Mouse (Mus musculus): ENCODE measurements around the gene Adgrg6. TPM values are rescaled to one million over a fixed set of nuclear protein-coding genes. Genes with fewer than 3 reads are reported as not detected.

Adgrg6 gene
- polyA plus RNA-seq, 1 experiment from 2014 or later: 0.79 TPM

DNA sequence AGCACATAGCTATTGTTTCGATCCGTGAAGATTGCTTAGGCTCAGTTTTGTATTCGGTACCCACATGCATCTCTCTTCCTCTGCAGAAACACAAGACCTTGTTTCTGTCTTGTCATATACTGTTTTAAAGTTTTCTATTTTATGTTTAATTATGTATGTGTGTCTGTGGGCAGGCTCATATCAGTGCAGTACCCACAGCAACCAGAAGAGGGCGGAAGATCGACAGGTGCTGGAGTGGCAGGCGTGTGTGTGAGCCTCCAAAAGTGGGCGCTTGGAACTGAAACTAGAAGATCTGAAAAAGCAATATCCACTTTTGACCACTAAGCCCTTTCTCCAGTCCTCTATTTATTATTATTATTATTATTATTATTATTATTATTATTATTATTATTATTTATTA is 95.4 kb downstream of the Adgrg6 start:
- no peaks in the 10 kb centered on the region for H3K36me3 ChIP-seq (replicated peaks)
- no peak overlapping the region for H3K4me3 ChIP-seq
- DNase-seq (ENCODE audit: low spot score): peak; percentile 11
- H3K9me3 ChIP-seq: no peaks in the 10 kb centered on the region
- H3K27ac ChIP-seq (replicated peaks): no peak overlapping the region
- no peaks in the 10 kb centered on the region for H3K27me3 ChIP-seq (replicated peaks; ENCODE audit: low read depth, poor library complexity, severe bottlenecking)
- 71% methylated on average over 7 of the region's 7 CpGs for WGBS
- H3K4me1 ChIP-seq: no peaks in the 10 kb centered on the region

GRCm38 (mm10) chr10:14445590-14446291 is 99.7 kb downstream of the Adgrg6 start:
- no peaks in the 10 kb centered on the region for H3K36me3 ChIP-seq (replicated peaks)
- H3K4me3 ChIP-seq: no peak overlapping the region
- DNase-seq (ENCODE audit: low spot score): no peak
- no peaks in the 10 kb centered on the region for H3K9me3 ChIP-seq
- H3K4me1 ChIP-seq: no peaks in the 10 kb centered on the region
- no peak overlapping the region for H3K27ac ChIP-seq (replicated peaks)
- no peaks in the 10 kb centered on the region for H3K27me3 ChIP-seq (replicated peaks; ENCODE audit: low read depth, poor library complexity, severe bottlenecking)
- 91% methylated on average over 12 of the region's 12 CpGs for WGBS

GRCm38 (mm10) chr10:14440860-14441579 is 104.4 kb downstream of the Adgrg6 start:
- Histone ChIP-seq H3K9me3 (no peaks in the 10 kb centered on the region), H3K4me1 (no peaks in the 10 kb centered on the region), H3K27ac (replicated peaks) (no peak overlapping the region), H3K4me3 (no peak overlapping the region), H3K36me3 (replicated peaks) (no peaks in the 10 kb centered on the region), H3K27me3 (replicated peaks; ENCODE audit: low read depth, poor library complexity, severe bottlenecking) (no peaks in the 10 kb centered on the region)
- WGBS: 92% methylated on average over 9 of the region's 9 CpGs
- DNase-seq (ENCODE audit: low spot score): no peak

DNA sequence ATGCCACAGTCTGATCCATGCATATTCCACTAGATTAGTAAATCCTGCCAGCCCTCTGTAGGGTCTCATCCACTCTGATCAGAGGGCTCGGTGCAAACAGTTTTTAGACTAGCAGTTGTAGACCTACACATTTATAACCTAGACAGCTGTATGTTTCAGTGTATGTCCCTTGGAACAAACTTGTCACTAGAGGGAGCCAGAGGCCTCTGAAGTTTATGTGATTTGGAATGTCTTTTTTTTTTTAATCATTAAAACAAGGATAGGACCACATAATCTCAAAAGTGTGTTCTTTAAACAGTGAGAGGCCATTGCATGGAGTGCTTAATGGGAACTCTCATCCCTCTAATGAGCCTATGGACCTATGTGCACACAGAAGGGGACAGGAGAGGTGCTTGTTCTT is 141.4 kb downstream of the Adgrg6 start:
- no peak for DNase-seq (ENCODE audit: low spot score)
- Histone ChIP-seq H3K9me3 (peaks cover 21% of the 10 kb centered on the region), H3K27me3 (replicated peaks; ENCODE audit: low read depth, poor library complexity, severe bottlenecking) (no peaks in the 10 kb centered on the region), H3K27ac (replicated peaks) (no peak overlapping the region), H3K4me1 (no peaks in the 10 kb centered on the region), H3K36me3 (replicated peaks) (no peaks in the 10 kb centered on the region), H3K4me3 (no peak overlapping the region)
- WGBS: 74% methylated on average over 1 of the region's 1 CpGs

- 86% methylated on average over 8 of the region's 8 CpGs for WGBS
- no peak for DNase-seq (ENCODE audit: low spot score)
- Histone ChIP-seq H3K4me3 (no peak overlapping the region), H3K36me3 (replicated peaks) (no peaks in the 10 kb centered on the region), H3K27ac (replicated peaks) (no peak overlapping the region), H3K27me3 (replicated peaks; ENCODE audit: low read depth, poor library complexity, severe bottlenecking) (no peaks in the 10 kb centered on the region), H3K4me1 (no peaks in the 10 kb centered on the region), H3K9me3 (peaks cover 5% of the 10 kb centered on the region; the same call in 1 of the 2 replicates)
Measured at GRCm38 (mm10) chr10:14401744-14402143, 143.7 kb downstream of the Adgrg6 start.

- H3K9me3 ChIP-seq: no peaks in the 10 kb centered on the region
- DNase-seq (ENCODE audit: low spot score): peak; percentile 41
- no peaks in the 10 kb centered on the region for H3K4me1 ChIP-seq
- WGBS: 16% methylated on average over 11 of the region's 11 CpGs
- H3K36me3 ChIP-seq (replicated peaks): no peaks in the 10 kb centered on the region
- no peak overlapping the region for H3K27ac ChIP-seq (replicated peaks)
- H3K4me3 ChIP-seq: no peak overlapping the region
- no peaks in the 10 kb centered on the region for H3K27me3 ChIP-seq (replicated peaks; ENCODE audit: low read depth, poor library complexity, severe bottlenecking)
Measured at GRCm38 (mm10) chr10:14391025-14391639, 154.3 kb downstream of the Adgrg6 start.

DNA sequence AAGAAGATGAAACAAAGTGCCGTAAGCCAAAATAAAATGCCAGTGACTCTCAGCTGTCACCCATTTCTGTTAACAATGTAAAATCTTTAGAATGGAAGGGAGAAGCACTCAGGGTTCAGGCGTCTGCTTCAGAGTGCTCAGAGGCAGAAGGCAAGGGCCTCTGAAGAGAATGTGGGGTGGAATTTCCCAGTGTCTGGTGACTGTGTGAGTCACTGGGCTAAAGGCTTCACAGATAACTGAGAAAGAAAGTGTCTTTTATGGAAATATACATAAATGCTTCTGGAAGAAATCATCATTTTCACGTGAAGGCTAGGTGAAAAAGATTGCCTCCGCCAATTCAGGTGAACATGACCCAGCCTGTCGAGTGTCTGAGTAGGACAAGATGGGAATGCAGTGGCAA is 159.9 kb downstream of the Adgrg6 start:
- no peaks in the 10 kb centered on the region for H3K9me3 ChIP-seq
- H3K27me3 ChIP-seq (replicated peaks; ENCODE audit: low read depth, poor library complexity, severe bottlenecking): no peaks in the 10 kb centered on the region
- H3K27ac ChIP-seq (replicated peaks): no peak overlapping the region
- DNase-seq (ENCODE audit: low spot score): no peak
- no peaks in the 10 kb centered on the region for H3K36me3 ChIP-seq (replicated peaks)
- WGBS: 88% methylated on average over 5 of the region's 5 CpGs
- H3K4me1 ChIP-seq: no peaks in the 10 kb centered on the region
- H3K4me3 ChIP-seq: no peak overlapping the region

- no peaks in the 10 kb centered on the region for H3K27me3 ChIP-seq (replicated peaks; ENCODE audit: low read depth, poor library complexity, severe bottlenecking)
- H3K4me3 ChIP-seq: no peak overlapping the region
- no peaks in the 10 kb centered on the region for H3K36me3 ChIP-seq (replicated peaks)
- no peak overlapping the region for H3K27ac ChIP-seq (replicated peaks)
- no peak for DNase-seq (ENCODE audit: low spot score)
- 88% methylated on average over 1 of the region's 1 CpGs for WGBS
- no peaks in the 10 kb centered on the region for H3K9me3 ChIP-seq
- no peaks in the 10 kb centered on the region for H3K4me1 ChIP-seq
Measured at GRCm38 (mm10) chr10:14365065-14365589, 180.3 kb downstream of the Adgrg6 start.

DNA sequence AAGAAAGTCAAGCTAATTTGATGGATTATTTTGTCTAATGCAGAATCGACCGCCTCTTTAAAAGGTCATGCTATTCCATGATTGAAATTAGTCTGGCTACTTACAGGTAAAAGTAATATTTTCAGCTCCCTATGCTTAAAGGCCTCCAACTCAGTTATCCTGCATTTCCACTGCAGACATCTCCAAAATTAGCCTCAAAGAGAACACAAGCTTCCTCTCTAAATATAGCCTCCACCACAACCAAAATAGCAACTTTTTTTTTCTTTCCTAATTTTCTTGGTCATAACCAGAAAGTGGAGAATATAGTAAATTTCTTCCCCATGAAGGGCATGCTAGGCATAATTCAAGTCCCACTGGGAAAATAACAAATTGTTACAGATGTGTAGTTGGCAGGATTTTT is 182.2 kb downstream of the Adgrg6 start:
- no peaks in the 10 kb centered on the region for H3K36me3 ChIP-seq (replicated peaks)
- DNase-seq (ENCODE audit: low spot score): no peak
- 92% methylated on average over 2 of the region's 2 CpGs for WGBS
- H3K27me3 ChIP-seq (replicated peaks; ENCODE audit: low read depth, poor library complexity, severe bottlenecking): no peaks in the 10 kb centered on the region
- H3K9me3 ChIP-seq: no peaks in the 10 kb centered on the region
- H3K4me3 ChIP-seq: no peak overlapping the region
- no peak overlapping the region for H3K27ac ChIP-seq (replicated peaks)
- no peaks in the 10 kb centered on the region for H3K4me1 ChIP-seq

DNA sequence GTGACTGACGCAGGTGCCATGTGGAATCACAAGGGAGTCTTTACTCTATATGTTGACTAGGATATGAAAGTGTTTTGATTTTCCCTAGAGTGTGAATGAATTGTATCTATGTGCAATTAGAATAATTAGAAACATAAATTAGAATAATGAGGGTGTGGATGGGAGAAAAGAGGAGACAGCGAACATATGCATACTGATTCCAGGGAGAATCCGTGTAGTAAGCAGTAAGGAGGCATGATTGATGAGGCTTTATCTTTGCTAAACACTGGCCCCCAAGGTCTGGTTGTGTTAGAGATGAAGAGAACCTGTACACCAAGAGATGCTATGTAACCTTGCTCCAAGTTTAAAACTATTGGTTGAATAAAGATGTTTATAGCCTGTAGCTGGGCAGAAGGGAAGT is 187.2 kb downstream of the Adgrg6 start:
- Histone ChIP-seq H3K9me3 (no peaks in the 10 kb centered on the region), H3K4me1 (no peaks in the 10 kb centered on the region), H3K27ac (replicated peaks) (no peak overlapping the region), H3K27me3 (replicated peaks; ENCODE audit: low read depth, poor library complexity, severe bottlenecking) (no peaks in the 10 kb centered on the region), H3K36me3 (replicated peaks) (no peaks in the 10 kb centered on the region), H3K4me3 (no peak overlapping the region)
- DNase-seq (ENCODE audit: low spot score): no peak
- whole genome bisulfite sequencing: 86% methylated on average over 3 of the region's 3 CpGs
